Mouse (Mus musculus) cerebellum, adult 8-10 months (tissue): ENCODE data around the gene Spin2e.
"Not testable (repeated sequence)": the region's sequence is repeated elsewhere in the genome, so short reads cannot be mapped to it uniquely, and the experiment has no call there.

Experiments
- DNase-seq: peaks from one replicate; pipeline ENCODE4 v3.0.0; 2022

The Spin2e gene

DNA sequence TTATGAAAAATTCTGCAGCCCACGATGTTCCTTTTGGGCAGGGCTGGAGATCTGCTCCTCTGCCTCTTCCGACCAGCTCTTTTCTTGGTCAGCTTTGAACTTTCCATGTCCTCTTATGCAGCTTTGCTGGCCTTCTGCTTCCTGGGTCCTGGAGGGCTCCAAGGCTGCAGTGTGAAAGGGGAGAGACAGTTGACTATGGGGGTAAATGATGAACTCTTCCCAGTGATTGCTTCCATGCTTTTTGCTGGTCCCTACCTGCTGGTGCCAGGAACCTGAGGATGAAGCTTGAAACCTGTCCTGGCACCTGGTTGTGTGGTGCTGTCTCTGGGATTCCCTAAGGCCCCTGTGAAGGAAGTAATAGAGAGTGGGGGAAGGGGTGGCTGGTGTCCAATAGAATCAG, at the start of gene Spin2e:
Gene Spin2e, minus strand, starts transcription at position 101 of the 400 bp plus-strand sequence.
- DNase-seq, result not testable (repeated sequence)

- DNase-seq, result not testable (repeated sequence)
Measured at GRCm38 (mm10) chrX:31574183-31574582, 44.5 kb downstream of the Spin2e start, which contains the start of gene Gm21883. Gene Gm21883 (minus strand): TSS chrX:31574283.
